ENCODE assay signal across 12 mouse cellular contexts in the genomic region with DNA sequence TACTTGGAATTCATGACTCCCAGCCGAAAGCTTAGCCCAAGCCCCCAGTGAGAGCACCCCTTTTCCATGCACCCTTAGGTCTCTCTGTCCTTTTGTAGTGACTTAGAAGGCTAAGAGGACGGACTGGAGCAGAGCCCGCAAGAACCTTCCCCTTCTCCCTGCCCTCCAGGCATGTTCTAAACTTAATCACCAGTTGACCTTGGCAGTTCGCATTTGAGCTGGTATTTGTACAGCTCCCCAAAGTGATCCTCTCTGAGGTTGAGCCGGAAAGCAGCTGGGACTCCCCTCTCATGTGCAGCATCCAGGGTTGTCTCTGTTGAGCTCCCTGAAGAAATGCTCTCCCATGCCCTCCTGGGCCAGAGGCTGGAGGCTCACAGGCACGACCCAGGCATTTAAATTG.
"Had no signal": no experiment of that assay in that cellular context is flagged by ENCODE, and none has a peak within 500 bp of the region (broad histone marks: within the 10 kb centered on the region; RNA-seq: fewer than 3 reads in every experiment).

No protein-coding gene starts in this region.

- H3K36me3 ChIP-seq: limb, embryonic 12.5 days; liver, embryonic 13.5 days; lung, embryonic 15.5 days; midbrain, embryonic 13.5 days; stomach, embryonic 15.5 days had no signal

- H3K9ac ChIP-seq: limb, embryonic 12.5 days; liver, embryonic 13.5 days; liver, postnatal 0 days; lung, embryonic 15.5 days; midbrain, embryonic 13.5 days; stomach, embryonic 15.5 days had no signal

- H3K4me3 ChIP-seq: limb, embryonic 12.5 days; liver, embryonic 13.5 days; lung, embryonic 15.5 days; midbrain, embryonic 13.5 days; myocyte; stomach, embryonic 15.5 days had no signal

- H3K27ac ChIP-seq: limb, embryonic 12.5 days; liver, embryonic 13.5 days; lung, embryonic 15.5 days; midbrain, embryonic 13.5 days; stomach, embryonic 15.5 days had no signal

- H3K4me1 ChIP-seq: liver, embryonic 13.5 days; lung, embryonic 15.5 days; stomach, embryonic 15.5 days had no signal

- H3K27me3 ChIP-seq: limb, embryonic 12.5 days; liver, embryonic 13.5 days; lung, embryonic 15.5 days; midbrain, embryonic 13.5 days; stomach, embryonic 15.5 days had no signal

- DNase-seq: kidney, postnatal 36 days; liver; liver, embryonic 13.5 days; liver, postnatal 0 days; right cerebral cortex, postnatal 14 days; thymus, adult 2 months; thymus, postnatal 25 days had no signal

- H3K4me2 ChIP-seq: limb, embryonic 12.5 days; liver, embryonic 13.5 days; lung, embryonic 15.5 days; midbrain, embryonic 13.5 days; stomach, embryonic 15.5 days had no signal

- H3K9me3 ChIP-seq: limb, embryonic 12.5 days; liver, embryonic 13.5 days; lung, embryonic 15.5 days; midbrain, embryonic 13.5 days; stomach, embryonic 15.5 days had no signal

- ATAC-seq: liver, postnatal 0 days; midbrain, embryonic 13.5 days had no signal
